Mouse (Mus musculus) myocyte (in vitro differentiated cells): ENCODE results near the gene Ndufs8.

Source experiments
- CEBPB ChIP-seq: IDR thresholded peaks from 2 replicates; pipeline ENCODE4 v1.6.1; 2011; ENCODE audit warnings: mild to moderate bottlenecking, moderate library complexity; ENCODE audit not compliant: poor library complexity, insufficient read depth, severe bottlenecking
- E2F4 ChIP-seq: IDR thresholded peaks from one replicate; pipeline ENCODE4 v1.6.1; 2011; ENCODE audit warnings: mild to moderate bottlenecking, control low read depth, moderate library complexity; ENCODE audit not compliant: insufficient read depth
- MAX ChIP-seq: IDR thresholded peaks from one replicate; pipeline ENCODE4 v1.6.1; 2011; ENCODE audit warnings: low read depth, mild to moderate bottlenecking, control low read depth
- MYOD1 ChIP-seq, 3 experiments: IDR thresholded peaks; one replicate each; pipeline ENCODE4 v1.6.1; 2011; ENCODE audit warnings: control low read depth in 2 of 3, low read depth in 2 of 3, mild to moderate bottlenecking in 2 of 3, moderate library complexity in 1 of 3; ENCODE audit not compliant: insufficient read length in 2 of 3, control insufficient read depth in 1 of 3
- MYOG ChIP-seq, 3 experiments: IDR thresholded peaks; one replicate each; pipeline ENCODE4 v1.6.1; 2011; ENCODE audit warnings: control low read depth in 2 of 3, low read depth in 2 of 3, mild to moderate bottlenecking in 2 of 3; ENCODE audit not compliant: insufficient read length in 2 of 3, control insufficient read depth in 1 of 3, insufficient read depth in 1 of 3
- POLR2A ChIP-seq: IDR thresholded peaks from one replicate; pipeline ENCODE4 v1.6.1; 2011; ENCODE audit warnings: low read depth, mild to moderate bottlenecking, control low read depth, moderate library complexity; ENCODE audit not compliant: insufficient read length
- POLR2AphosphoS2 ChIP-seq: IDR thresholded peaks from one replicate; pipeline ENCODE4 v1.6.1; 2011; ENCODE audit warnings: low read depth, control low read depth; ENCODE audit not compliant: insufficient read length
- REST ChIP-seq: IDR thresholded peaks from one replicate; pipeline ENCODE4 v1.6.1; 2011; ENCODE audit warnings: mild to moderate bottlenecking, control low read depth, moderate library complexity; ENCODE audit not compliant: insufficient read depth, insufficient read length
- SRF ChIP-seq: IDR thresholded peaks from one replicate; pipeline ENCODE4 v1.6.1; 2011; ENCODE audit warnings: low read depth; ENCODE audit not compliant: control insufficient read depth, insufficient read length
- TCF12 ChIP-seq: IDR thresholded peaks from one replicate; pipeline ENCODE4 v1.6.1; 2011; ENCODE audit warnings: mild to moderate bottlenecking, control low read depth; ENCODE audit not compliant: poor library complexity, insufficient read depth, severe bottlenecking
- TCF3 ChIP-seq: IDR thresholded peaks from one replicate; pipeline ENCODE4 v1.6.1; 2011; ENCODE audit warnings: low read depth, control low read depth; ENCODE audit not compliant: insufficient read length
- USF1 ChIP-seq: IDR thresholded peaks from one replicate; pipeline ENCODE4 v1.6.1; 2011; ENCODE audit warnings: low read depth, mild to moderate bottlenecking, control low read depth, moderate library complexity

- TF ChIP-seq CEBPB (no peak), POLR2A (no peak), USF1 (no peak), POLR2AphosphoS2 (no peak), TCF12 (no peak), MAX (no peak), MYOG (IDR thresholded peaks at IDR 0.05; ENCODE audit: control insufficient read depth in 1 of 3, insufficient read depth in 1 of 3, insufficient read length in 2 of 3, low read depth in 2 of 3) (no peak), E2F4 (no peak), TCF3 (no peak), SRF (no peak), REST (no peak), MYOD1 (IDR thresholded peaks at IDR 0.05; ENCODE audit: control insufficient read depth in 1 of 3, insufficient read length in 2 of 3, low read depth in 2 of 3) (no peak)
Observed at GRCm38 (mm10) chr19:3931716-3932115, 19.1 kb upstream of the Ndufs8 start.
